14 mouse cellular contexts compared by ENCODE assay signal in genomic region chr4:141956931-141957330, GRCm38 (mm10). TPM values are rescaled to one million over a fixed set of nuclear protein-coding genes. Genes with fewer than 3 reads are reported as not detected.
"Had no signal": no experiment of that assay in that cellular context is flagged by ENCODE, and none has a peak within 500 bp of the region (broad histone marks: within the 10 kb centered on the region; RNA-seq: fewer than 3 reads in every experiment).

No protein-coding gene starts in this region.

- H3K9ac ChIP-seq: limb, embryonic 15.5 days; liver, embryonic 12.5 days; lung, embryonic 14.5 days; neural tube, embryonic 12.5 days had no signal

- ATAC-seq: inflammation-experienced regulatory T-cells, adult 6 months; liver, embryonic 12.5 days had no signal

- H3K9me3 ChIP-seq: liver, embryonic 12.5 days had no signal

- H3K36me3 ChIP-seq: limb, embryonic 15.5 days; liver, embryonic 12.5 days; neural tube, embryonic 12.5 days had no signal

- H3K27me3 ChIP-seq: limb, embryonic 15.5 days; neural tube, embryonic 12.5 days had no signal

- H3K4me3 ChIP-seq: limb, embryonic 15.5 days; liver, embryonic 12.5 days; megakaryocyte, embryonic 14.5 days; neural tube, embryonic 12.5 days had no signal

- DNase-seq: layer of hippocampus, postnatal 36 days; lung, embryonic 14.5 days; midbrain, embryonic 14.5 days; right cerebral cortex, postnatal 4 days; spleen, adult 18-20 months; thymus, postnatal 36 days had no signal

- H3K27ac ChIP-seq: kidney, postnatal 0 days; limb, embryonic 15.5 days; liver, embryonic 12.5 days; neural tube, embryonic 12.5 days had no signal

- H3K4me2 ChIP-seq: liver, embryonic 12.5 days; lung, embryonic 14.5 days; neural tube, embryonic 12.5 days had no signal

RNA-seq across cellular contexts. Expression of gene Fhad1, which starts 58.0 kb away (rescaled TPM):
- total RNA-seq: neutrophil, adult 5-6 weeks had no signal
- polyA plus RNA-seq: liver, embryonic 16.5 days had no signal
